Mouse (Mus musculus) ES-Bruce4 (cell line): ENCODE measurements at regions not wholly inside any gene's neighbourhood (a gene's known extent, or its start where the extent isn't known, plus 50 kb on each side); places are given as distances from the start of the nearest gene placed in this dataset.

Experiments used
- H3K27ac ChIP-seq: 2 replicates; pipeline ENCODE4 v1.5.1; 2012; ENCODE audit warnings: low read length, inconsistent platforms; ENCODE audit not compliant: insufficient read depth
- H3K27me3 ChIP-seq: 2 replicates; pipeline ENCODE4 v1.6.1; 2012; ENCODE audit warnings: mild to moderate bottlenecking, low read length, inconsistent platforms; ENCODE audit not compliant: control insufficient read depth, poor library complexity, insufficient read depth, severe bottlenecking
- H3K36me3 ChIP-seq: 2 replicates; pipeline ENCODE4 v1.6.1; 2012; ENCODE audit warnings: inconsistent platforms, mild to moderate bottlenecking, low read length, moderate library complexity; ENCODE audit not compliant: control insufficient read depth, poor library complexity, insufficient read depth, severe bottlenecking
- H3K4me1 ChIP-seq: one replicate; pipeline ENCODE4 v1.8.1; 2011; ENCODE audit warnings: low read length; ENCODE audit not compliant: control insufficient read depth, insufficient read depth
- H3K4me3 ChIP-seq: 2 replicates; pipeline ENCODE4 v1.5.1; 2011; ENCODE audit warnings: low read depth, mild to moderate bottlenecking, low read length
- H3K9ac ChIP-seq: 2 replicates; pipeline ENCODE4 v1.6.1; 2012; ENCODE audit warnings: low read depth, mild to moderate bottlenecking, inconsistent platforms; ENCODE audit not compliant: poor library complexity, severe bottlenecking
- H3K9me3 ChIP-seq: replicated peaks from 2 replicates; pipeline ENCODE4 v1.6.1; 2012; ENCODE audit warnings: mild to moderate bottlenecking, low read length, inconsistent platforms; ENCODE audit not compliant: control insufficient read depth, poor library complexity, insufficient read depth, severe bottlenecking
- CTCF ChIP-seq: IDR thresholded peaks from one replicate; pipeline ENCODE4 v1.8.1; 2011; ENCODE audit warnings: low read depth, low read length
- EP300 ChIP-seq: IDR thresholded peaks from 2 replicates; pipeline ENCODE4 v1.6.1; 2011; ENCODE audit warnings: low read depth, low read length; ENCODE audit not compliant: insufficient read depth
- POLR2A ChIP-seq: IDR thresholded peaks from one replicate; pipeline ENCODE4 v1.8.1; 2011; ENCODE audit warnings: low read length; ENCODE audit not compliant: insufficient read depth

GRCm38 (mm10) chr12:69494648-69495047 is 88.2 kb downstream of the Vcpkmt start:
- Histone ChIP-seq H3K4me3 (no peak overlapping the region), H3K36me3 (no peaks in the 10 kb centered on the region), H3K27ac (no peak overlapping the region), H3K4me1 (no peaks in the 10 kb centered on the region), H3K27me3 (no peaks in the 10 kb centered on the region), H3K9ac (no peak overlapping the region), H3K9me3 (no peaks in the 10 kb centered on the region)
- TF ChIP-seq CTCF (no peak), POLR2A (no peak), EP300 (no peak)

- H3K27me3 ChIP-seq: no peaks in the 10 kb centered on the region
- H3K4me3 ChIP-seq: no peak overlapping the region; the same call in 1 of the 2 replicates
- no peaks in the 10 kb centered on the region for H3K4me1 ChIP-seq
These were observed 93.1 kb downstream of the Vcpkmt start for GRCm38 (mm10) chr12:69489686-69490085.

GRCm38 (mm10) chr12:69486903-69487302 is 95.9 kb downstream of the Vcpkmt start:
- Histone ChIP-seq H3K36me3 (no peaks in the 10 kb centered on the region), H3K27ac (no peak overlapping the region), H3K4me1 (no peaks in the 10 kb centered on the region), H3K27me3 (no peaks in the 10 kb centered on the region), H3K4me3 (no peak overlapping the region), H3K9ac (no peak overlapping the region), H3K9me3 (0 out of 2 replicates have a peak, but pooled peaks cover 2% of the 10 kb centered on the region)
- TF ChIP-seq EP300 (no peak), CTCF (no peak), POLR2A (no peak)

More at GRCm38 (mm10) chr12:69489686-69490085, 93.1 kb downstream of the Vcpkmt start:
- no peak overlapping the region for H3K9ac ChIP-seq
- TF ChIP-seq EP300 (no peak), POLR2A (no peak), CTCF (no peak)
- no peak overlapping the region for H3K27ac ChIP-seq
- no peaks in the 10 kb centered on the region for H3K36me3 ChIP-seq
- no peaks in the 10 kb centered on the region for H3K9me3 ChIP-seq

GRCm38 (mm10) chr12:69485652-69486651 is 96.9 kb downstream of the Vcpkmt start:
- Histone ChIP-seq H3K27me3 (no peaks in the 10 kb centered on the region), H3K4me1 (no peaks in the 10 kb centered on the region), H3K27ac (no peak overlapping the region), H3K9ac (no peak overlapping the region), H3K36me3 (no peaks in the 10 kb centered on the region), H3K9me3 (0 out of 2 replicates have a peak, but pooled peaks cover 2% of the 10 kb centered on the region), H3K4me3 (no peak overlapping the region)
- TF ChIP-seq POLR2A (no peak), EP300 (no peak), CTCF (no peak)

- no peaks in the 10 kb centered on the region for H3K4me1 ChIP-seq
- no peaks in the 10 kb centered on the region for H3K36me3 ChIP-seq
- 0 out of 2 replicates have a peak, but pooled peaks cover 2% of the 10 kb centered on the region for H3K9me3 ChIP-seq
- no peaks in the 10 kb centered on the region; the same call in 1 of the 2 replicates for H3K27me3 ChIP-seq
- no peak overlapping the region for H3K27ac ChIP-seq
- H3K4me3 ChIP-seq: no peak overlapping the region
- TF ChIP-seq CTCF (no peak), EP300 (no peak), POLR2A (no peak)
- H3K9ac ChIP-seq: no peak overlapping the region
These were observed 101.4 kb downstream of the Vcpkmt start for GRCm38 (mm10) chr12:69481420-69481819.

GRCm38 (mm10) chr12:69476631-69477091 is 104.4 kb upstream of the Gm9887 start:
- no peak for TF ChIP-seq CTCF
- no peak for TF ChIP-seq EP300
- no peak for TF ChIP-seq POLR2A
- no peaks in the 10 kb centered on the region for H3K36me3 ChIP-seq
- H3K27me3 ChIP-seq: no peaks in the 10 kb centered on the region; the same call in 1 of the 2 replicates
- H3K4me3 ChIP-seq: peak overlapping the region; percentile 63
- H3K9me3 ChIP-seq: no peaks in the 10 kb centered on the region
- H3K4me1 ChIP-seq: no peaks in the 10 kb centered on the region
- no peak overlapping the region for H3K27ac ChIP-seq
- peak overlapping the region; percentile 8 for H3K9ac ChIP-seq
